Mouse (Mus musculus) G1E (cell line): ENCODE data around the gene Fam181a.

ENCODE experiments used
- CTCF ChIP-seq: IDR thresholded peaks from 2 replicates; pipeline ENCODE4 v1.5.1; 2012; ENCODE audit warnings: low read depth, low read length, inconsistent platforms, mixed read lengths
- GATA1 ChIP-seq: IDR thresholded peaks from 2 replicates; pipeline ENCODE4 v1.6.1; 2012; ENCODE audit warnings: borderline replicate concordance, low read length, inconsistent platforms, mixed read lengths
- TAL1 ChIP-seq: conservative IDR thresholded peaks from 2 replicates; pipeline ENCODE4 v1.6.1; 2012; ENCODE audit warnings: low read depth, low read length, inconsistent platforms, mixed read lengths

GRCm38 (mm10) chr12:103362336-103362735, 51.6 kb downstream of the Fam181a start:
- TF ChIP-seq GATA1 (no peak), TAL1 (no peak), CTCF (no peak)
